Mouse (Mus musculus) neural tube, embryonic 10.5 days (tissue): ENCODE results near the gene Plk4.
A peak's percentile ranks its signal among the peaks of the same experiment; 100 is the strongest.
"Not testable (repeated sequence)": the region's sequence is repeated elsewhere in the genome, so short reads cannot be mapped to it uniquely, and the experiment has no call there.

ENCODE experiments used
- DNase-seq: peaks from one replicate; pipeline ENCODE4 v3.0.0-alpha.2; 2017; ENCODE audit warnings: low spot score; ENCODE audit errors: extremely low spot score

The Plk4 gene

DNA sequence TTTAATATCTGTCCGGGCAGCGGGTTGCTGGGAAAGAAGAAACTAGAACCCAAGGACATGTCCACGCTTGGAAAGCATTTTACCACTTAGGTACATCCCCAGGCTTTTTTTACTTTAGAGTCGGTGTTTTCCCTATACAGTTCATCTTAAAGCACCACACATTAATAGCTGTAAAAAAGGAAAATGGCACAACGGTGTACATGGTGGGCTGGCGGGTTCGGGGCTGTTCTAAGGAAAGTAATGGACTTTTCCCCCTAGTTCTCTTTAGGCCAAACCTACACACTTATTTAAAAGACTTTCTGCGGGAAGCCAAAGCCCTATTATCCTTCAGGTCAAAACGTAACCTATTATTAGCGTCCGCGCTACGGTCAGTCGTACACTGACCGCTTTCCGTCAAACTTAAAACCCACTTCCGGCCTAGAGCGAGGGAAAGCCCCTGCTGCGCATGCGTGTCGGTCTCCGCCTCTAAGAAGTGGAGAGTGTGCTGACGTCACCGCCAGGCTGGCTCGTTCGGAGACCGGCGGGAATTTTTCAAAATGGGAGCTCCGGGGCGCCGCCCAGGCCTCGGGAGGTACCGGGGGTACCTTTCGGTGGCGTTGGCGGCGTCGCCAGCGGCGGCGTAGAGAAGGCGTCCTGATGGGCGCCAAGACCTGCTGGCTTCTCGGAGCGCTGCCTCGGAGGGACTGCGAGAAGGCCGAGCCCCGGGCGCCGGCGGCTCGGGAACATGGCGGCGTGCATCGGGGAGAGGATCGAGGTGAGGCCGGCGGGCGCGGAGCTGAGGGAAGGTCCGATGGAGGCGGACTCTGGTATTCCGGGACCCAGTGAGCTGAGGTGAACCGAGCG, at the start of gene Plk4:
Gene Plk4, plus strand, starts transcription at position 490 of the 843 bp plus-strand sequence.
- DNase-seq = peak; percentile 96

DNA sequence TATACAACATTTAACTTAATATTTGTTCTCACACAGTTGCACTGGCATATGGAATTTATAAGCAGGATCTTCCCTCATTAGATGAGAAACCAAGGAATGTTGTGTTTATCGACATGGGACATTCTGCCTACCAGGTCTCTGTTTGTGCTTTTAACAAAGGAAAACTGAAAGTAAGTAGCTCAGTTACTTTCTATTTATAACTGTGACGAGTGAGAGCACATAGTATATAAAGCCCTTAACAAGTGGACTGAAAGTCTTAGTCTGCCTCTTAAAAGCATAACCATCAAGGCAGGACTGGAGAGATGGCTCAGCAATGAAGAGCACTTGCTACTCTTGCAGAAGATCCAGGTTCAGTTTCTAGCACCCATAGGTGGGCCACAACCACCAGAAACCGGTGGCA, 39.1 kb upstream of the Plk4 start:
- DNase-seq = no peak

DNA sequence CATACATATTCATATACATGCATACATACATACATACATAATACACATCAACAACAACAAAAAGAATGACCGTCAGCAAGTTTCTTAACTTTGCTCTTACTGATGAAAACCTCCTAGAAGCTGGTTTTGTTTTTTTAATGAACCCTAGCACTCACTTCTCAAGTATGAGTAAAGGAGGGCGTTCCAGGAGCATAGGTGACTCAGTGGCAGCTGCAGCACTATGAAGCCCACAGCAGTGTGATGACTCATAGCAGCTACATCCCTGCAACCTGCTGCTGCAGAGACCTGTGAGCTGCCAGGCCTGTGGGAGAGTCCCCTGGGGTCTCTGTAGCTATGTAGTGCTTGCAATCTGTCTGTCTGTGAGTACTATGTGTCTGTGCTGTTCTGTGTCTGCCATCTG, 38.5 kb upstream of the Plk4 start:
- no peak for DNase-seq

DNA sequence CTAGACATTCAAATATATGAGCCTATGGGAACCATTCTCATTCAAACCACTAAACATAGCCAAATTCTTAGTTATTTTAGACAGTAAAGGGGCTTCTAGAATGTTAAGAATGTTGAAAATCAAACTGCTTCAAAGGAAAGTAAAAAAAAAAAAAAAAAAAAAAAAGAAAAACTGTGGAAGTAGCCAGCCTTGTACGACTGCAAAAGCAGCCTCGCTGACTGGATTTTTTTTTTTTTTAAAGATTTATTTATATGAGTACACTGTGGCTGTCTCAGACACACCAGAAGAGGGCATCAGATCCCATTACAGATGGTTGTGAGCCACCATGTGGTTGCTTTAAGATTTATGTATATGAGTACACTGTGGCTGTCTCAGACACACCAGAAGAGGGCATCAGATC, 6.0 kb upstream of the Plk4 start:
- no peak for DNase-seq

DNA sequence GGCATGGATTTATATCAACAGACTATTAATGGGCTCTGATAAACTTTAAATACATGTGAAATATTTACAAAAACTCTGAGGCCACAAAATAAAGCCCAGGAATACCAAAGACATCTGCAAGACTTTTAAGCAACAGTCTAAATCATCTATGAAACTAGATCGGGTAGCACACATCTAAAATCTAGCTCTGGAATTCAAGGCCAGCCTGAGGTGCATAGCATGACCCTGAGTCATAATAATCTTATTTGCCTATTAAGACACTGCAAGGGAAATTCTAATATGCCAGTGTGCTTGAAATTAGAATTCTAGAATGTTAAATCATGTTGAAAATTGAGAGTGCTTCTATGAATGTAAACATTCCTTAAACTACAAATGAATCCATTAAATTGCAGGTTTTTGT, 1.8 kb upstream of the Plk4 start:
- no peak for DNase-seq

DNA sequence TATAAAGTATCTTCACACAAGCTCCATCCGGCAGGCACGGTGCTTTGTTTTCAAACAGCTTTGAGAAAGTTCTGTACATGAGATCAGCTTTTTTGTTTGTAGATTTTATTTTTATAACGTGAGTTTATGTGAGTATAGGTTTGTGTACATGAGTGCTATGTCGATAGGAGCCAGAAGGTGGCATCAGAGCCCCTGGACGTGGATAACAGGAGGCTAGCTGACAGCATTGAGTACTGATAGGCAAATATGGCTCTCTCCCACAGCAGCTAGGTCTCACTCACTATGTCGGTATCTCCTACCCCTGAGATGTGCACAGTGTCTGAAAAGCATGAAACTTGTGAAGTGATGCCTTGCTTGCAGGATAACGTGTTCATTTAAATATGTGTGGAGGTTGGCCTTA, 1.3 kb upstream of the Plk4 start:
- peak; percentile 42 for DNase-seq

DNA sequence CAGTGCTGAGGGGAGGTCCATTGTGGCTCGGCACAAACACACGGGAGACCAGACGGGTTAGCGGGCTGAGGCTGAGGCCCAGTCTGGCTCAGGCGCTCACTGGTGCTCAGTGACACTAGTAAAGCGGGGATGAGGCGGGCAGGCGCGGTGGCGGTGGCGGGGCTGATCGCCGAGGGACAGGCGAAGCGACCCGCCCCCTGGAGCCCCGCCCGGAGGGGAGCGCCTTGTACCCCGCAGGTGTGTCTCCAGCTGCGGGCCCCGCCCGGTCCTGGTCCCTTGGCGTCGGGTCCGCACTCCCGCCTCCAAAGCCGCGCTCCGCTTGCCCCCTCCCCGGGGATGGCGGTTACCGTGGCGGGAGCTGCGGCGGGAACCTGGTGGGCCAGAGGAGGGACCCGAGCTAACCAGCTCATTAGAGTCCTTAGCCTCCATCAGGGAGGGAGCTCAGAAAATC, 579 bp downstream of the Plk4 start:
- no peak for DNase-seq

DNA sequence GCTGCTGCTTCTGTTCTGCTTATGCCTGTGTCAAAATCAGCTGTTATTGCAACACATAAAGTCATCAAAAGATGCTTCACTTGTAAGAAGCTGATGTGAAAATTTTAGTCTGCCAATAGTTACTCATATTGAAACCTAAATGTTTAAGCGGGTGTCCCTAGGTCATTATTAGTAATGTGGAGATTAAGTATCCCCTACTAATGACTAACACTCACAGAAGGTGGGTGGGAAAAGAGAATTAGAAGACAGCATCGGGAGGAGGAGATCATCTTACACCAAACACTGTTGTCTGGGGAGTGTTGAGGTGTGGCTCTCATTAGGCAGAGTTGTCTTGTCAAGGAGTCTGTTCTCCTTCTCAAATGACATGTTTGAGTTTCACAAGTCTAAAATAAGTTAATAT, 7.1 kb downstream of the Plk4 start:
- DNase-seq = no peak

DNA sequence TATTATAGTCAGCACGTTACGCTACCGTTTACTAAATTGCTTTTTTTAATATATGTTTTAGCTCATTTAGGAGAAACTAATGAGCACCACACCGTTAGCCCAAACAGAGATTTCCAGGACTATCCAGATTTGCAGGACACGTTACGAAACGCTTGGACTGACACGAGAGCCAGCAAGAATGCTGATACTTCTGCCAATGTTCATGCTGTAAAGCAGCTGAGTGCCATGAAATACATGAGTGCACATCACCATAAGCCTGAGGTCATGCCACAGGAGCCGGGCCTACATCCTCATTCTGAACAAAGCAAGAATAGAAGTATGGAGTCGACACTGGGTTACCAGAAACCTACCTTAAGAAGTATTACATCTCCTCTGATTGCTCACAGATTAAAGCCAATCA, 8.9 kb downstream of the Plk4 start:
- DNase-seq = no peak

DNA sequence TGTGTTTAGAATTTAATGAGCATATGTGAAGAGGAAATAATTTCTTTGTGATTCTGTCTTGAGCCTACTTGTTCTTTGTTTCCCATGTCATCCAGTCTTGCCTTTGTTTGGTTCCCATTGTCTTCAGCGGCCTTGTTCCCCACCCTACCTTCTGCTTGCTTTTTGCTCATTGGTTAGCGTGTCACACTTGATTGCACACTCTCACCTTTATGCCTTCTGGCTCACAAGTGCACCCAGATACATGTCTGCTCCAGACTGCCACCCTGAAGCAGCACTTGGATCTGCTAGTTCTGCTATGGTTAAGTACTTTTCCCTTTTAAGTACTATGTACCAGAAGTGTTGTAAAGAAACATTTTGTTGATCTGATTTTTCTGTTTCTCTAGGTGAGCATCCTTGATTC, 10.1 kb downstream of the Plk4 start:
- no peak for DNase-seq

DNA sequence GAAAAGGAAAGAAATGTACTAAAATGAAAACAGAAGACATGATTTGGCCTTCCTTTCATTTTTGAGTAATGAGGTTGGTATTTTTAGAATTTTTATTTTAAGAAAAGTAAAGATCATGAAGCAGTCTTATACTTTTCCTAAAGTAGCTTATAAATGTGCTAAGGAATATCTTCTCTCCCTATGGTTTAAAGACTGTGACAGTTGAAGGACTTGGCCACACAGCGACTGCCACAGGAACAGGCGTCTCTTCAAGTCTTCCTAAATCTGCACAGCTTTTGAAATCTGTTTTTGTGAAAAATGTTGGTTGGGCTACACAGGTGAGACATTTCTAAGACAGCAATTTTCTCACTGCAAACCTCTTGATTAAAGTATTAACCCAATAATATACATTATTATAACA, 13.5 kb downstream of the Plk4 start:
- no peak for DNase-seq

DNA sequence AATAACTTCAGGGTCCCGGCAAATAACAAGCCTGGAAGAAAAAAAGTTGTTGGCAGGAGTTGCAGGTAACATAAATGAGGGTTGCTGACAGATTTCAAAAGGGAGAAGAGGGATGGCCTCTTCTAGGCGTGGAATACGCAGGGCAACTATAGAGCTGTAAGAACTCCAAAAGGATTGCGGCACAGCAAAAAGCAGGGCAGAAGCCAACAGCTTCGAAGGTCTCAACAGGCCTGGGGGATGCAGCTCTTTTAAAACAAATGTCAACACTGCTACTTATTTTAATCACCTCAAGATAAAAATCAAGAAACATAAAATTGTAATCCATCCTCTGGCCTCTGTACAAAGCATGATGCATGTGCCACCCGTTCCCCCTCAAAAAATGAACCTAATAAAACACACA, 45.7 kb downstream of the Plk4 start:
- DNase-seq = not testable (repeated sequence)

DNA sequence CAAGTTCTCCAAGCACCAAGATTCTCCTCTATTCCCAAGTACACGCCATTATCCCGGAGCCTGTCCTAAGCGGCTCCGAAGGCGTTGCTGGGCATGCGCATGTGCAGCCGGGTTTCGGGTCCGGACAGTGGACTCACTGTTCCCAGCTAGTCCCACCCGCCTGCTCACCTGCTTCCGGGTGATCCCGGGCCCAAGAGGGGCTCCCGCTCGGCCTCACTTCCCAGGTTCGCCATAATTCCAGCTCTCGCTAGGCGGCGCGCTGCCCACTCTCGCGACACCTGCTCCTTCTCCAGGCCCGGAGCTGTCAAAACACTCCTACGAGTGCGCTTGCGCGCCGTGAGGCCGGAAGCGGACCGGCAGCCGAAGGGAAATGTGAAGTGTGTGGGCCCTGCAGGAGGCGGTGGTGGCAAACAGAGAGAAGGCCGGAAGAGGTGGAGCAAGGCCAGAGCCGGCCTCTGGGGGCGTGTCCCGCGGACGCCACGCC, 46.7 kb downstream of the Plk4 start, which contains the start of gene Mfsd8:
Gene Mfsd8, minus strand, starts transcription at position 414 of the 484 bp plus-strand sequence.
- peak; percentile 97 for DNase-seq

DNA sequence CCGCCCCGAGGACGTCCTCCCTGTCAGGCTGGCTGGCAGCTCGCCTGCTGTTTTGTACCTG, 47.0 kb downstream of the Plk4 start, which contains the start of gene Abhd18:
Gene Abhd18, plus strand, starts transcription at position 14 of the 61 bp plus-strand sequence.
- DNase-seq = not testable (repeated sequence)

DNA sequence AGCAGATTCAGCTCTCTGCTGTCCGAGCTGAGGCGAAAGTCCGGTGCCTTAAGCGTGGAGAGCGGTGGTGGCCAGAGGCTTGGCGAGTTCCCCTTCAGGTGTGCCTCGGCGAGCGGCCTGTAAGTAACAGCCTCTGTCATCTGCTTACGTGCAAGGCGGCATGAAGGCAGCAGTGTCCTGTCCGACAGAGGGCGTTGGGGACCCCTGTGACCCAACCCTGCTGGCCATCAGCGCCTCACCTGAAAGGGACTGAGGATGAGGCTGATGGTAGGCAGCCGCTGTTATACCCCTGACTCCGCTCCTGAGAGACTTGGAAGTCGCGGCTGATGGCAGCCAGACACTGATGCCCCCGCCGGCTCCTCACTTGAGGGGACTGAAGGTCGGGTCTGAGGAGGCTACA, 47.2 kb downstream of the Plk4 start:
- peak; percentile 53 for DNase-seq

DNA sequence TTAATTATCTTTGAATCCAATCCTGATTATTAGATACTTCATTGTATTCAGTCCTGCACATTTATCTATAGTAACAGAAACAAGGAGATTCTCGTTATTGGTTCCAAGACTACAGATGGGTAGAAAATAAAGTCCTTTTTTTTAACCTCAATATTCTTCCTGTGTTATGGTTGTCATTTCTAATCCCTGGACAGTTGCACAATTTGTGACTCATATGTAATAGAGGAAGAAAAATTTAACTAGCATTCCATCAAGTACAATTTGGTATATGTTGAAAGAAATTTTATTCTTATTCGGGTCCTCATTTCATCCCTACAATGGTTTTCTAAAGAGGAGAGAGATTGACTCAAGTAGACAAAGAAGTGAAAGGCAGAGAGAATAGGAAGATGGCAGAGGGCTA, 48.1 kb downstream of the Plk4 start:
- DNase-seq = not testable (repeated sequence)

DNA sequence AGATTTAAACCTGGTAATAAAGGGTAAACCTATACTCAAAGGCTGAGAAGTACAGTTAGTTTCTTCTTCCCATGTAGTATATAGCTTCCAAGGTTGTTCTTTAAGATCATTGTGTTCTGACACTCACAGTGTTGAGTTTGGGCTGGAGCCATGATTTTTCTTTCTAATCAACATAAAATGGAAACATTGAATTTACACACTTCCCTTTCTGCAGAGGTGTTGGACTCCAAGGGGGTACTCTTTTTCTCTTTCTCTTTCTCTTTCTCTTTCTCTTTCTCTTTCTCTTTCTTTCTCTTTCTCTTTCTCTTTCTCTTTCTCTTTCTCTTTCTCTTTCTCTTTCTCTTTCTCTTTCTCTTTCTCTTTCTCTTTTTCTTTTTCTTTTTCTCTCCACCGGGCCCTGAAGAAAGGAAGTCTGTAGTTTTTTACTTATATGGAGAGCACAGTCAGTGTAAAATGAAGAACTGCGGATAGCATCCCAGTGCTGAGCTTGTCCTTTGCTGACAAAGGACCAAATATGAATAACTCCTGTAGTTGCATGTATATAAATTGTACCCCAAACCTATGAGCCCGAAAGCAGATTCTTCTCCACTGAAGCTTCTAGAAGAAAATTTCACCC, 53.4 kb downstream of the Plk4 start:
- not testable (repeated sequence) for DNase-seq
